Mouse (Mus musculus): Measurements from ENCODE around the gene Nap1l5. TPM values are rescaled to one million over a fixed set of nuclear protein-coding genes. Genes with fewer than 3 reads are reported as not detected.

The Nap1l5 gene
- total and polyA plus RNA-seq, 2 experiments from 2014 or later: 1.2 to 2.5 TPM

GRCm38 (mm10) chr6:58943958-58944357 lies 37.1 kb upstream of the Nap1l5 start:
- DNase-seq (ENCODE audit: low spot score): no peak
- WGBS: 59% methylated on average over 3 of the region's 3 CpGs
- Histone ChIP-seq H3K27ac (ENCODE audit: low read depth) (no peak overlapping the region), H3K4me1 (ENCODE audit: control insufficient read depth, insufficient read depth) (no peaks in the 10 kb centered on the region), H3K9me3 (replicated peaks; ENCODE audit: control insufficient read depth, low read length) (no peaks in the 10 kb centered on the region), H3K36me3 (replicated peaks; ENCODE audit: control insufficient read depth, insufficient read depth, low read length) (peaks cover 45% of the 10 kb centered on the region), H3K4me3 (ENCODE audit: low read depth, low read length) (no peak overlapping the region), H3K9ac (replicated peaks; ENCODE audit: low read depth, low read length) (no peak overlapping the region), H3K27me3 (ENCODE audit: control insufficient read depth, insufficient read depth, low read length) (no peaks in the 10 kb centered on the region), H3K4me2 (ENCODE audit: low read depth, low read length) (no peak overlapping the region)
- TF ChIP-seq CTCF (IDR thresholded peaks at IDR 0.05; ENCODE audit: low read depth) (no peak), EP300 (IDR thresholded peaks at IDR 0.05; ENCODE audit: low read depth) (no peak)
- no peak for ATAC-seq (ENCODE audit: insufficient read depth, low read depth)

- ATAC-seq (ENCODE audit: insufficient read depth, low read depth) (no peak), DNase-seq (ENCODE audit: low spot score) (no peak)
- H3K9ac ChIP-seq (replicated peaks; ENCODE audit: low read depth, low read length): no peak overlapping the region
- no peaks in the 10 kb centered on the region for H3K27me3 ChIP-seq (ENCODE audit: control insufficient read depth, insufficient read depth, low read length)
- H3K9me3 ChIP-seq (replicated peaks; ENCODE audit: control insufficient read depth, low read length): no peaks in the 10 kb centered on the region
- no peak overlapping the region for H3K4me3 ChIP-seq (ENCODE audit: low read depth, low read length)
- no peak overlapping the region for H3K27ac ChIP-seq (ENCODE audit: low read depth)
- 90% methylated on average over 2 of the region's 2 CpGs for WGBS
- H3K36me3 ChIP-seq (replicated peaks; ENCODE audit: control insufficient read depth, insufficient read depth, low read length): peaks cover 49% of the 10 kb centered on the region
- TF ChIP-seq EP300 (IDR thresholded peaks at IDR 0.05; ENCODE audit: low read depth) (no peak), CTCF (IDR thresholded peaks at IDR 0.05; ENCODE audit: low read depth) (no peak)
- H3K4me1 ChIP-seq (ENCODE audit: control insufficient read depth, insufficient read depth): no peaks in the 10 kb centered on the region
- no peak overlapping the region for H3K4me2 ChIP-seq (ENCODE audit: low read depth, low read length)
Observed at GRCm38 (mm10) chr6:58942276-58942675, 35.4 kb upstream of the Nap1l5 start.

GRCm38 (mm10) chr6:58937726-58938125 lies 30.9 kb upstream of the Nap1l5 start:
- no peaks in the 10 kb centered on the region for H3K9me3 ChIP-seq (replicated peaks; ENCODE audit: control insufficient read depth, low read length)
- H3K4me3 ChIP-seq (ENCODE audit: low read depth, low read length): no peak overlapping the region
- H3K36me3 ChIP-seq (replicated peaks; ENCODE audit: control insufficient read depth, insufficient read depth, low read length): peaks cover 49% of the 10 kb centered on the region
- H3K9ac ChIP-seq (replicated peaks; ENCODE audit: low read depth, low read length): no peak overlapping the region
- ATAC-seq (ENCODE audit: insufficient read depth, low read depth) (no peak), DNase-seq (ENCODE audit: low spot score) (no peak)
- no peak overlapping the region for H3K4me2 ChIP-seq (ENCODE audit: low read depth, low read length)
- no peaks in the 10 kb centered on the region for H3K4me1 ChIP-seq (ENCODE audit: control insufficient read depth, insufficient read depth)
- H3K27me3 ChIP-seq (ENCODE audit: control insufficient read depth, insufficient read depth, low read length): no peaks in the 10 kb centered on the region
- H3K27ac ChIP-seq (ENCODE audit: low read depth): no peak overlapping the region
- TF ChIP-seq CTCF (IDR thresholded peaks at IDR 0.05; ENCODE audit: low read depth) (no peak), EP300 (IDR thresholded peaks at IDR 0.05; ENCODE audit: low read depth) (no peak)

- DNase-seq (ENCODE audit: low spot score) (no peak), ATAC-seq (ENCODE audit: insufficient read depth, low read depth) (no peak)
- WGBS: 83% methylated on average over 4 of the region's 4 CpGs
- H3K4me1 ChIP-seq (ENCODE audit: control insufficient read depth, insufficient read depth): peaks cover 14% of the 10 kb centered on the region
- H3K36me3 ChIP-seq (replicated peaks; ENCODE audit: control insufficient read depth, insufficient read depth, low read length): peaks cover 33% of the 10 kb centered on the region
- no peak overlapping the region for H3K4me3 ChIP-seq (ENCODE audit: low read depth, low read length)
- no peak overlapping the region for H3K27ac ChIP-seq (ENCODE audit: low read depth)
- no peak for TF ChIP-seq EP300 (IDR thresholded peaks at IDR 0.05; ENCODE audit: low read depth)
- H3K9ac ChIP-seq (replicated peaks; ENCODE audit: low read depth, low read length): no peak overlapping the region
- no peaks in the 10 kb centered on the region for H3K9me3 ChIP-seq (replicated peaks; ENCODE audit: control insufficient read depth, low read length)
- H3K4me2 ChIP-seq (ENCODE audit: low read depth, low read length): no peak overlapping the region
- no peaks in the 10 kb centered on the region for H3K27me3 ChIP-seq (ENCODE audit: control insufficient read depth, insufficient read depth, low read length)
Observed at GRCm38 (mm10) chr6:58934144-58934543, 27.3 kb upstream of the Nap1l5 start.

GRCm38 (mm10) chr6:58933189-58933913 lies 26.5 kb upstream of the Nap1l5 start:
- Histone ChIP-seq H3K9ac (replicated peaks; ENCODE audit: low read depth, low read length) (no peak overlapping the region), H3K36me3 (replicated peaks; ENCODE audit: control insufficient read depth, insufficient read depth, low read length) (peaks cover 25% of the 10 kb centered on the region), H3K4me1 (ENCODE audit: control insufficient read depth, insufficient read depth) (peaks cover 22% of the 10 kb centered on the region), H3K9me3 (replicated peaks; ENCODE audit: control insufficient read depth, low read length) (no peaks in the 10 kb centered on the region), H3K27ac (ENCODE audit: low read depth) (no peak overlapping the region), H3K27me3 (ENCODE audit: control insufficient read depth, insufficient read depth, low read length) (no peaks in the 10 kb centered on the region), H3K4me3 (ENCODE audit: low read depth, low read length) (no peak overlapping the region), H3K4me2 (ENCODE audit: low read depth, low read length) (no peak overlapping the region)
- ATAC-seq (ENCODE audit: insufficient read depth, low read depth) (no peak), DNase-seq (ENCODE audit: low spot score) (no peak)
- no peak for TF ChIP-seq CTCF (IDR thresholded peaks at IDR 0.05; ENCODE audit: low read depth)
- no peak for TF ChIP-seq EP300 (IDR thresholded peaks at IDR 0.05; ENCODE audit: low read depth)
- 70% methylated on average over 6 of the region's 6 CpGs for WGBS
